Mouse (Mus musculus): ENCODE measurements around the gene Radil. TPM values are rescaled to one million over a fixed set of nuclear protein-coding genes. Genes with fewer than 3 reads are reported as not detected.

The Radil gene
- polyA plus RNA-seq, 1 experiment from 2014 or later: 0.55 TPM

- Histone ChIP-seq H3K36me3 (ENCODE audit: control insufficient read depth, insufficient read depth) (peaks cover 41% of the 10 kb centered on the region), H3K4me3 (ENCODE audit: low read depth, low read length) (no peak overlapping the region), H3K9me3 (ENCODE audit: control insufficient read depth) (no peaks in the 10 kb centered on the region), H3K4me1 (replicated peaks; ENCODE audit: control insufficient read depth, insufficient read depth, low read length) (no peaks in the 10 kb centered on the region), H3K27ac (ENCODE audit: low read depth, low read length) (no peak overlapping the region), H3K4me2 (replicated peaks; ENCODE audit: low read depth) (no peak overlapping the region), H3K27me3 (replicated peaks; ENCODE audit: control insufficient read depth, insufficient read depth, low read length) (no peaks in the 10 kb centered on the region), H3K9ac (ENCODE audit: low read depth, low read length) (no peak overlapping the region)
- no peak for ATAC-seq
- TF ChIP-seq CTCF (IDR thresholded peaks at IDR 0.05; ENCODE audit: low read depth): no peak
- 77% methylated on average over 17 of the region's 17 CpGs for WGBS
These were observed 91.9 kb downstream of the Radil start for GRCm38 (mm10) chr5:142458791-142459557.

DNA sequence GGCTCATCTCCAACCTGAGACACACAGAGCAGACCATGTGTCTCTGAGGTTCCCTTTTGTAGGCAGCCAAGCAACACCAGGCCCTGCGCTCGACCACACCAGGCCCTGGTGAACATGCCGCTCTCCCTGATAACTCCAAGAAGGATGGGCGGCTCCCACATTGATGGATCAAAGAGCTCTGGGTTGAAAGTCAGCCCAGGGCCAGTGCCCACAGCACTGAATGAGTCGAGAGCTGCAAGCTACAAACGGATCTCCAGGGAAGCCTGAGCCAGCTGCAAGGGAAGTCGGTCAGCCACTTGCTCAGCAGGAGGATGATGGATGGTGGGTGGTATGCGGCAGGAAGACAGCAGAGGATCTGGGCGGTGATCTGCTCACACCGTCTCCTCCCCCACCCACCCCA is 93.6 kb downstream of the Radil start:
- no peak overlapping the region for H3K27ac ChIP-seq (ENCODE audit: low read depth, low read length)
- no peak for ATAC-seq

GRCm38 (mm10) chr5:142456318-142456717 is 94.6 kb downstream of the Radil start:
- no peaks in the 10 kb centered on the region for H3K4me1 ChIP-seq (replicated peaks; ENCODE audit: control insufficient read depth, insufficient read depth, low read length)
- no peaks in the 10 kb centered on the region for H3K9me3 ChIP-seq (ENCODE audit: control insufficient read depth)
- TF ChIP-seq CTCF (IDR thresholded peaks at IDR 0.05; ENCODE audit: low read depth): no peak
- H3K36me3 ChIP-seq (ENCODE audit: control insufficient read depth, insufficient read depth): peaks cover 60% of the 10 kb centered on the region
- no peak overlapping the region for H3K4me2 ChIP-seq (replicated peaks; ENCODE audit: low read depth)
- no peak overlapping the region for H3K4me3 ChIP-seq (ENCODE audit: low read depth, low read length)
- H3K9ac ChIP-seq (ENCODE audit: low read depth, low read length): no peak overlapping the region
- no peaks in the 10 kb centered on the region for H3K27me3 ChIP-seq (replicated peaks; ENCODE audit: control insufficient read depth, insufficient read depth, low read length)
- 64% methylated on average over 15 of the region's 15 CpGs for WGBS
- no peak overlapping the region; the same call in 1 of the 2 replicates for H3K27ac ChIP-seq (ENCODE audit: low read depth, low read length)
- ATAC-seq: no peak

More for the DNA sequence above, 93.6 kb downstream of the Radil start:
- Histone ChIP-seq H3K36me3 (ENCODE audit: control insufficient read depth, insufficient read depth) (peaks cover 57% of the 10 kb centered on the region), H3K4me2 (replicated peaks; ENCODE audit: low read depth) (no peak overlapping the region), H3K4me3 (ENCODE audit: low read depth, low read length) (no peak overlapping the region), H3K9me3 (ENCODE audit: control insufficient read depth) (no peaks in the 10 kb centered on the region), H3K4me1 (replicated peaks; ENCODE audit: control insufficient read depth, insufficient read depth, low read length) (no peaks in the 10 kb centered on the region), H3K9ac (ENCODE audit: low read depth, low read length) (no peak overlapping the region), H3K27me3 (replicated peaks; ENCODE audit: control insufficient read depth, insufficient read depth, low read length) (no peaks in the 10 kb centered on the region)
- WGBS: 55% methylated on average over 10 of the region's 10 CpGs
- no peak for TF ChIP-seq CTCF (IDR thresholded peaks at IDR 0.05; ENCODE audit: low read depth)

- Histone ChIP-seq H3K4me1 (replicated peaks; ENCODE audit: control insufficient read depth, insufficient read depth, low read length) (no peaks in the 10 kb centered on the region), H3K27me3 (replicated peaks; ENCODE audit: control insufficient read depth, insufficient read depth, low read length) (no peaks in the 10 kb centered on the region), H3K27ac (ENCODE audit: low read depth, low read length) (no peak overlapping the region; the same call in 1 of the 2 replicates), H3K9me3 (ENCODE audit: control insufficient read depth) (no peaks in the 10 kb centered on the region), H3K4me2 (replicated peaks; ENCODE audit: low read depth) (no peak overlapping the region), H3K9ac (ENCODE audit: low read depth, low read length) (no peak overlapping the region), H3K36me3 (ENCODE audit: control insufficient read depth, insufficient read depth) (peaks cover 86% of the 10 kb centered on the region), H3K4me3 (ENCODE audit: low read depth, low read length) (no peak overlapping the region)
- no peak for ATAC-seq
- TF ChIP-seq CTCF (IDR thresholded peaks at IDR 0.05; ENCODE audit: low read depth): no peak
- 95% methylated on average over 13 of the region's 13 CpGs for WGBS
These were observed 97.2 kb downstream of the Radil start for GRCm38 (mm10) chr5:142453742-142454141.

DNA sequence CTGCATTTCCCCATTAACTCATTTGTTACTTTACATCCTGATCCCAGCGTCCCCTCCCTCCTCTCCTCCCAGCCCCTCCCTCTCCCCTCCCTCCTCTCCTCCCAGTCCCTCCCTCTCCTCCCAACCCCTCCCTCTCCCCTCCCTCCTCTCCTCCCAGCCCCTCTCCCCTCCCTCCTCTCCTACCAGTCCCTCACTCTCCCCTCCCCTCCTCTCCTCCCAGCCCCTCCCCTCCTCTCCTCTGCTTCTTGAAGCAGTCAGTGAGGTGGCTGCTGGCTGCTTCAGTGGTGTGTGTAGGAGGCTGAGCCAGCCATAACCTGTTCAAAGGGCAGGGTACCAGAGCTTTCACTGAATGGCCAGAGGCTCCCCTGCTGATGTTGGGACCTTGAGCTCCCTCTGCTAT is 99.1 kb downstream of the Radil start:
- no peak overlapping the region for H3K4me2 ChIP-seq (replicated peaks; ENCODE audit: low read depth)
- H3K27ac ChIP-seq (ENCODE audit: low read depth, low read length): no peak overlapping the region
- no peaks in the 10 kb centered on the region for H3K4me1 ChIP-seq (replicated peaks; ENCODE audit: control insufficient read depth, insufficient read depth, low read length)
- 14% methylated on average over 1 of the region's 1 CpGs for WGBS
- no peak overlapping the region for H3K4me3 ChIP-seq (ENCODE audit: low read depth, low read length)
- TF ChIP-seq CTCF (IDR thresholded peaks at IDR 0.05; ENCODE audit: low read depth): no peak
- H3K36me3 ChIP-seq (ENCODE audit: control insufficient read depth, insufficient read depth): peaks cover 73% of the 10 kb centered on the region
- no peak for ATAC-seq
- H3K27me3 ChIP-seq (replicated peaks; ENCODE audit: control insufficient read depth, insufficient read depth, low read length): no peaks in the 10 kb centered on the region
- H3K9ac ChIP-seq (ENCODE audit: low read depth, low read length): no peak overlapping the region
- no peaks in the 10 kb centered on the region for H3K9me3 ChIP-seq (ENCODE audit: control insufficient read depth)

DNA sequence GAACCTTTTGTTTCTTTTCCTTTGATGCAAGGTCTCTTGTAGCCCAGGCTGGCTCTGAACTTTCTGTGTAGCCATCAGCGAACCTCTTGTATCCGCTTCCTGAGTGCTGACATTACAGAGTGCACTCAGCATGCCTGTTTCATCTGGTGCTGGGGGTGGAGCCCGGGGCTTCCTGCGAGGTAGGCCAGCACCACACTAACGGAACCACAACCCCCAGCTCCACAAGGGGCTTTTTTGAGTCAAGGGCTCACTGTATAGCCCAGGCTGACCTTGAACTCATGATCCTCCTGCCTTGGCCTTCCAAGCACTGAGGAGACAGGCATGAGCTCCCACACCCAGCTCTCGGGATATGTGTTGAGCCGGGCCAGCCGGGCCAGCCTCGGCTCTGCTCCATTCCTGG is 100.1 kb downstream of the Radil start:
- WGBS: 93% methylated on average over 9 of the region's 9 CpGs

More for the DNA sequence above, 100.1 kb downstream of the Radil start:
- Histone ChIP-seq H3K27me3 (replicated peaks; ENCODE audit: control insufficient read depth, insufficient read depth, low read length) (no peaks in the 10 kb centered on the region), H3K27ac (ENCODE audit: low read depth, low read length) (no peak overlapping the region), H3K4me1 (replicated peaks; ENCODE audit: control insufficient read depth, insufficient read depth, low read length) (no peaks in the 10 kb centered on the region), H3K9ac (ENCODE audit: low read depth, low read length) (no peak overlapping the region), H3K9me3 (ENCODE audit: control insufficient read depth) (no peaks in the 10 kb centered on the region), H3K36me3 (ENCODE audit: control insufficient read depth, insufficient read depth) (peaks cover 65% of the 10 kb centered on the region), H3K4me3 (ENCODE audit: low read depth, low read length) (no peak overlapping the region), H3K4me2 (replicated peaks; ENCODE audit: low read depth) (no peak overlapping the region)
- no peak for ATAC-seq
- no peak for TF ChIP-seq CTCF (IDR thresholded peaks at IDR 0.05; ENCODE audit: low read depth)
